Mouse (Mus musculus): ENCODE measurements around the gene Nfkbid. TPM values are rescaled to one million over a fixed set of nuclear protein-coding genes. Genes with fewer than 3 reads are reported as not detected.

Gene Nfkbid
- polyA plus RNA-seq (2014; fragmentation: Nextera tagmentation; extraction: Ambion mirVana), result 2.0 and 2.7 TPM in 2 replicates

- H3K9me3 ChIP-seq (ENCODE audit: control insufficient read depth, low read depth, low read length), result no peaks in the 10 kb centered on the region
- 10% methylated on average over 31 of the region's 31 CpGs for WGBS
- H3K4me3 ChIP-seq (ENCODE audit: low read depth, low read length), result peak within 1 kb of the TSS; percentile 51
- H3K4me1 ChIP-seq (ENCODE audit: control insufficient read depth, insufficient read depth, low read length), result peaks cover 5% of the 10 kb centered on the region; the same call in 1 of the 2 replicates
- no peaks in the 10 kb centered on the region for H3K27me3 ChIP-seq (ENCODE audit: control insufficient read depth, insufficient read depth, low read length)
- peak; percentile 33; the same call in 1 of the 2 replicates for ATAC-seq (ENCODE audit: insufficient number of reproducible peaks, insufficient read depth, low FRiP score, low read depth)
- peak within 1 kb of the TSS; percentile 38 for H3K9ac ChIP-seq (replicated peaks; ENCODE audit: low read depth, low read length)
- no peaks in the 10 kb centered on the region for H3K36me3 ChIP-seq (ENCODE audit: control insufficient read depth, insufficient read depth, low read length)
- H3K27ac ChIP-seq (ENCODE audit: low read length), result peak within 1 kb of the TSS; percentile 58; the same call in 1 of the 2 replicates
- peak within 1 kb of the TSS; percentile 96 for H3K4me2 ChIP-seq (replicated peaks; ENCODE audit: low read depth, low read length)
Observed at GRCm38 (mm10) chr7:30421175-30421889, at the start of gene Nfkbid. Gene Nfkbid (plus strand): TSS chr7:30421732.

- Histone ChIP-seq H3K4me2 (replicated peaks; ENCODE audit: low read depth, low read length) (peak overlapping the region; percentile 65), H3K27me3 (ENCODE audit: control insufficient read depth, insufficient read depth, low read length) (no peaks in the 10 kb centered on the region), H3K27ac (ENCODE audit: low read length) (peak overlapping the region; percentile 39; the same call in 1 of the 2 replicates), H3K9ac (replicated peaks; ENCODE audit: low read depth, low read length) (peak overlapping the region; percentile 45), H3K4me1 (ENCODE audit: control insufficient read depth, insufficient read depth, low read length) (0 out of 2 replicates have a peak, but pooled peaks cover 3% of the 10 kb centered on the region), H3K4me3 (ENCODE audit: low read depth, low read length) (peak overlapping the region; percentile 37), H3K9me3 (ENCODE audit: control insufficient read depth, low read depth, low read length) (no peaks in the 10 kb centered on the region), H3K36me3 (ENCODE audit: control insufficient read depth, insufficient read depth, low read length) (no peaks in the 10 kb centered on the region)
- ATAC-seq (ENCODE audit: insufficient number of reproducible peaks, insufficient read depth, low FRiP score, low read depth), result peak; percentile 97
- under 1% methylated on average over 21 of the region's 21 CpGs for WGBS
Observed at GRCm38 (mm10) chr7:30373501-30373962, 48.0 kb upstream of the Nfkbid start.

GRCm38 (mm10) chr7:30380061-30380460, 41.5 kb upstream of the Nfkbid start:
- H3K36me3 ChIP-seq (ENCODE audit: control insufficient read depth, insufficient read depth, low read length), result no peaks in the 10 kb centered on the region
- no peaks in the 10 kb centered on the region for H3K4me1 ChIP-seq (ENCODE audit: control insufficient read depth, insufficient read depth, low read length)
- ATAC-seq (ENCODE audit: insufficient number of reproducible peaks, insufficient read depth, low FRiP score, low read depth), result no peak
- H3K4me2 ChIP-seq (replicated peaks; ENCODE audit: low read depth, low read length), result no peak overlapping the region
- no peak overlapping the region for H3K27ac ChIP-seq (ENCODE audit: low read length)
- no peaks in the 10 kb centered on the region for H3K9me3 ChIP-seq (ENCODE audit: control insufficient read depth, low read depth, low read length)
- 49% methylated on average over 5 of the region's 5 CpGs for WGBS
- H3K27me3 ChIP-seq (ENCODE audit: control insufficient read depth, insufficient read depth, low read length), result no peaks in the 10 kb centered on the region
- H3K4me3 ChIP-seq (ENCODE audit: low read depth, low read length), result no peak overlapping the region
- no peak overlapping the region for H3K9ac ChIP-seq (replicated peaks; ENCODE audit: low read depth, low read length)

- H3K27me3 ChIP-seq (ENCODE audit: control insufficient read depth, insufficient read depth, low read length), result no peaks in the 10 kb centered on the region
- no peaks in the 10 kb centered on the region for H3K4me1 ChIP-seq (ENCODE audit: control insufficient read depth, insufficient read depth, low read length)
- whole genome bisulfite sequencing, result 79% methylated on average over 9 of the region's 9 CpGs
- H3K9me3 ChIP-seq (ENCODE audit: control insufficient read depth, low read depth, low read length), result no peaks in the 10 kb centered on the region
- no peaks in the 10 kb centered on the region for H3K36me3 ChIP-seq (ENCODE audit: control insufficient read depth, insufficient read depth, low read length)
- no peak overlapping the region for H3K4me2 ChIP-seq (replicated peaks; ENCODE audit: low read depth, low read length)
- no peak overlapping the region for H3K9ac ChIP-seq (replicated peaks; ENCODE audit: low read depth, low read length)
- H3K27ac ChIP-seq (ENCODE audit: low read length), result no peak overlapping the region
- no peak overlapping the region for H3K4me3 ChIP-seq (ENCODE audit: low read depth, low read length)
- ATAC-seq (ENCODE audit: insufficient number of reproducible peaks, insufficient read depth, low FRiP score, low read depth), result no peak
Observed at GRCm38 (mm10) chr7:30384106-30384505, 37.4 kb upstream of the Nfkbid start.

- Histone ChIP-seq H3K4me3 (ENCODE audit: low read depth, low read length) (no peak overlapping the region), H3K36me3 (ENCODE audit: control insufficient read depth, insufficient read depth, low read length) (no peaks in the 10 kb centered on the region), H3K9me3 (ENCODE audit: control insufficient read depth, low read depth, low read length) (no peaks in the 10 kb centered on the region), H3K9ac (replicated peaks; ENCODE audit: low read depth, low read length) (no peak overlapping the region), H3K27me3 (ENCODE audit: control insufficient read depth, insufficient read depth, low read length) (no peaks in the 10 kb centered on the region), H3K27ac (ENCODE audit: low read length) (no peak overlapping the region), H3K4me2 (replicated peaks; ENCODE audit: low read depth, low read length) (no peak overlapping the region), H3K4me1 (ENCODE audit: control insufficient read depth, insufficient read depth, low read length) (no peaks in the 10 kb centered on the region)
- no peak for ATAC-seq (ENCODE audit: insufficient number of reproducible peaks, insufficient read depth, low FRiP score, low read depth)
- 69% methylated on average over 4 of the region's 4 CpGs for WGBS
Observed at GRCm38 (mm10) chr7:30392746-30393520, 28.6 kb upstream of the Nfkbid start.

- no peak overlapping the region for H3K9ac ChIP-seq (replicated peaks; ENCODE audit: low read depth, low read length)
- no peak overlapping the region for H3K27ac ChIP-seq (ENCODE audit: low read length)
- H3K4me3 ChIP-seq (ENCODE audit: low read depth, low read length), result no peak overlapping the region
- H3K27me3 ChIP-seq (ENCODE audit: control insufficient read depth, insufficient read depth, low read length), result no peaks in the 10 kb centered on the region
- ATAC-seq (ENCODE audit: insufficient number of reproducible peaks, insufficient read depth, low FRiP score, low read depth), result no peak
- no peaks in the 10 kb centered on the region for H3K4me1 ChIP-seq (ENCODE audit: control insufficient read depth, insufficient read depth, low read length)
- no peaks in the 10 kb centered on the region for H3K36me3 ChIP-seq (ENCODE audit: control insufficient read depth, insufficient read depth, low read length)
- H3K4me2 ChIP-seq (replicated peaks; ENCODE audit: low read depth, low read length), result no peak overlapping the region
- 84% methylated on average over 4 of the region's 4 CpGs for WGBS
- H3K9me3 ChIP-seq (ENCODE audit: control insufficient read depth, low read depth, low read length), result no peaks in the 10 kb centered on the region
Observed at GRCm38 (mm10) chr7:30393631-30394030, 27.9 kb upstream of the Nfkbid start.

- Histone ChIP-seq H3K4me2 (replicated peaks; ENCODE audit: low read depth, low read length) (no peak overlapping the region), H3K27me3 (ENCODE audit: control insufficient read depth, insufficient read depth, low read length) (no peaks in the 10 kb centered on the region), H3K9me3 (ENCODE audit: control insufficient read depth, low read depth, low read length) (no peaks in the 10 kb centered on the region), H3K9ac (replicated peaks; ENCODE audit: low read depth, low read length) (no peak overlapping the region), H3K27ac (ENCODE audit: low read length) (no peak overlapping the region), H3K36me3 (ENCODE audit: control insufficient read depth, insufficient read depth, low read length) (no peaks in the 10 kb centered on the region), H3K4me3 (ENCODE audit: low read depth, low read length) (no peak overlapping the region), H3K4me1 (ENCODE audit: control insufficient read depth, insufficient read depth, low read length) (no peaks in the 10 kb centered on the region)
- 60% methylated on average over 11 of the region's 11 CpGs for WGBS
- ATAC-seq (ENCODE audit: insufficient number of reproducible peaks, insufficient read depth, low FRiP score, low read depth), result no peak
Observed at GRCm38 (mm10) chr7:30394379-30394778, 27.2 kb upstream of the Nfkbid start.

GRCm38 (mm10) chr7:30394871-30395270, 26.7 kb upstream of the Nfkbid start:
- 38% methylated on average over 2 of the region's 2 CpGs for WGBS
- Histone ChIP-seq H3K36me3 (ENCODE audit: control insufficient read depth, insufficient read depth, low read length) (no peaks in the 10 kb centered on the region), H3K27me3 (ENCODE audit: control insufficient read depth, insufficient read depth, low read length) (no peaks in the 10 kb centered on the region), H3K9me3 (ENCODE audit: control insufficient read depth, low read depth, low read length) (no peaks in the 10 kb centered on the region), H3K4me2 (replicated peaks; ENCODE audit: low read depth, low read length) (no peak overlapping the region), H3K27ac (ENCODE audit: low read length) (no peak overlapping the region), H3K9ac (replicated peaks; ENCODE audit: low read depth, low read length) (no peak overlapping the region), H3K4me3 (ENCODE audit: low read depth, low read length) (no peak overlapping the region), H3K4me1 (ENCODE audit: control insufficient read depth, insufficient read depth, low read length) (no peaks in the 10 kb centered on the region)
- no peak for ATAC-seq (ENCODE audit: insufficient number of reproducible peaks, insufficient read depth, low FRiP score, low read depth)

Measured in stomach, embryonic 14.5 days (tissue).